Mouse (Mus musculus) megakaryocyte, embryonic 14.5 days (primary cell): ENCODE data around the gene Iqca. TPM values are rescaled to one million over a fixed set of nuclear protein-coding genes. Genes with fewer than 3 reads are reported as not detected.

Experiments used
- H3K27me3 ChIP-seq: replicated peaks from 2 replicates; pipeline ENCODE3; 2012; ENCODE audit warnings: inconsistent platforms
- H3K36me3 ChIP-seq: replicated peaks from 2 replicates; pipeline ENCODE3; 2012; ENCODE audit warnings: low read length, inconsistent platforms, mixed read lengths
- H3K4me1 ChIP-seq: 2 replicates; pipeline ENCODE4 v1.6.1; 2012; ENCODE audit warnings: inconsistent platforms
- H3K4me3 ChIP-seq: replicated peaks from 2 replicates; pipeline ENCODE3; 2012; ENCODE audit warnings: moderate library complexity, mild to moderate bottlenecking, inconsistent platforms
- H3K9me3 ChIP-seq: 2 replicates; pipeline ENCODE4 v1.6.1; 2012; ENCODE audit warnings: inconsistent platforms
- FLI1 ChIP-seq: IDR thresholded peaks from 2 replicates; pipeline ENCODE4 v1.6.1; 2012; ENCODE audit warnings: low read length, inconsistent platforms, mixed read lengths
- GATA1 ChIP-seq: IDR thresholded peaks from 3 replicates; pipeline ENCODE4 v1.6.1; 2012; ENCODE audit warnings: mixed read lengths, low read length, inconsistent platforms, borderline replicate concordance
- polyA plus RNA-seq: library from polyadenylated mRNA; stranded (reverse); fragments of >175 nt; gene quantifications from 2 replicates; pipeline ENCODE4 v1.2.3, GENCODE M21; 2012; ENCODE audit warnings: low replicate concordance; ENCODE audit not compliant: insufficient read depth

Iqca gene
- polyA plus RNA-seq, 1 experiment, result not detected

DNA sequence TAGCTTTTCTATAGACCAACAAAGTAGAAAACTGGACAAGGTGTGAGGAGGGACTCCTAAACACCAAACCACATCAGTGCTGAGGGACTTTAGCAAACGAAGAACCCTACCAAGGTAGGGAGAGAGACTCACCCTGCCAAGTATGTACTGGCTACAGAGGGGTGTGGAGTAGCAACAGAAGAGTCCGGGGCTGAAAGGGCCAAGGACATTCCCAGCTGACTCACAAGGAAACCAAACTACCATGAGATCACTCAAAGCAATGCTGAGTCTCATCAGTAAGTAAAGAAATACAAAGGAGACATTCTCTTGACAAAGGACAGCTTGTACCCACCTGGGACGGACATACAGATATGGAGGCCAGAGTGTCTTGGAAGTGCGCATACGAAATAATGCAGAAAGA, 132.9 kb downstream of the Iqca start:
- no peaks in the 10 kb centered on the region for H3K9me3 ChIP-seq
- H3K4me3 ChIP-seq, result no peak overlapping the region

DNA sequence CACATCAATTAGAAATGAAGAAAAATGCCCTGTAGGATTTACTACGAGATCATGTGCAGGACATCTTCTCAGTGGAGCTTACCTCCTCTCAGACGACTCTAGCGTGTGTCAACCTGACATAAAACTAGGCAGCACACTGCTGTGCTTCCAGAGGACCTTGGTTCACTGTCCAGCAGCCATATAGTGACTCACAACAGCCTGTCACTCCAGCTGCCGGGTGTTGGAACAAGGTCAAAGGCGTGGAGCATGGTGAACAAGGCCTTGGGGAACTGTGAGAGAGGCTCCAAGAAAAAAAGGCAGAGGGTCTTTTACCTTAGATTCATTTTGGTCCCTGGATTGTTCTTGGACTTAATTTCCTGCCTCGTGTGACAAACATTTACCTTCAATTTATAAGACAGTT, 135.1 kb downstream of the Iqca start:
- H3K27me3 ChIP-seq, result peaks cover 2% of the 10 kb centered on the region
- no peaks in the 10 kb centered on the region for H3K4me1 ChIP-seq
- TF ChIP-seq GATA1 (no peak), FLI1 (no peak)
- H3K4me3 ChIP-seq, result no peak overlapping the region
- peaks cover 10% of the 10 kb centered on the region; the same call in 1 of the 2 replicates for H3K9me3 ChIP-seq
- no peaks in the 10 kb centered on the region for H3K36me3 ChIP-seq

More for the DNA sequence above, 132.9 kb downstream of the Iqca start:
- H3K36me3 ChIP-seq, result no peaks in the 10 kb centered on the region
- peaks cover 5% of the 10 kb centered on the region for H3K27me3 ChIP-seq
- TF ChIP-seq GATA1, result no peak
- no peak for TF ChIP-seq FLI1
- H3K4me1 ChIP-seq, result no peaks in the 10 kb centered on the region

DNA sequence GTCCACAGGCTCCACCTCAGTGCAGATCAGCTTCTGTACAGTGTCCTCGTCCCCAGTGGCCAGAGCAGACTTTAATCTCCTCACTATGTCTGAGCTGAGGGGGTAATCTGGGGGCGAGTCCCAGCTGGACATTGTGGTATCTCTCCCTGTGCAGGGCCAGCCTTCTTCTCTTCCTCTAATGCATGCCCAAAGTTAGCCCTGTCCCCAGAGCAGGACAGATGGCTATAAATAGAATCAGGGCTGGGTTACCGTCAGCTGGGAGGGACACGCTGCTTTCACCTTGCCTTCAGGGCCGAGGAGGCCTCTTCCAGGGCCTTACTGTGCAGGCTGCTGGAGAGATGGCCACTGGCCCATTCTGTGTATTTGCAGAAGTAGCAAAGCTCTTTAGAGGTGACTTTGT, 138.8 kb downstream of the Iqca start, which contains the start of gene Asb18:
Asb18 (minus strand) TSS at position 221 of the 400 bp plus-strand sequence.
- H3K4me1 ChIP-seq, result no peaks in the 10 kb centered on the region
- H3K4me3 ChIP-seq, result no peak within 1 kb of the TSS
- no peaks in the 10 kb centered on the region for H3K27me3 ChIP-seq
- no peak for TF ChIP-seq FLI1
- TF ChIP-seq GATA1, result no peak
- H3K36me3 ChIP-seq, result no peaks in the 10 kb centered on the region
- H3K9me3 ChIP-seq, result peaks cover 12% of the 10 kb centered on the region; the same call in 1 of the 2 replicates

DNA sequence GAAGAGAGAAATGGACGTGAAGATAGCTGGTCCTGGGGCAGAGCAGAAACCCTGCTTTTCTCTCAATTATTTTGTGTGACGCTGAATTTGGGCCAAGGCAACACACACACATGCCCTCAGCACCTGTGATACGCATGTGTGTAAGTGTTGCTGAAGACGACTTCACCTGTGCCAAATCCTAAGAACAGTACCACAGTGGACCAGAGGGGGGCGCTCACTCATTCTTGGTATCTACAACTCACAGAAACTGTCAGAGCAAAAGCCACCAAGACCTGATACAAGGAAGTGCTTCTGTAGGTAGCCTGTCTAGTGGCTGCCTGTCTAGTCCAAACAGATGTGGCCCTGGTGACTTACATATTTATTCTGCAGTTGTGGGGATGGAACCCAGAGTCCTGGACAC, 139.9 kb downstream of the Iqca start:
- Histone ChIP-seq H3K27me3 (peaks cover 2% of the 10 kb centered on the region), H3K36me3 (no peaks in the 10 kb centered on the region), H3K4me3 (no peak overlapping the region), H3K4me1 (no peaks in the 10 kb centered on the region), H3K9me3 (peaks cover 12% of the 10 kb centered on the region; the same call in 1 of the 2 replicates)
- no peak for TF ChIP-seq GATA1
- TF ChIP-seq FLI1, result no peak

DNA sequence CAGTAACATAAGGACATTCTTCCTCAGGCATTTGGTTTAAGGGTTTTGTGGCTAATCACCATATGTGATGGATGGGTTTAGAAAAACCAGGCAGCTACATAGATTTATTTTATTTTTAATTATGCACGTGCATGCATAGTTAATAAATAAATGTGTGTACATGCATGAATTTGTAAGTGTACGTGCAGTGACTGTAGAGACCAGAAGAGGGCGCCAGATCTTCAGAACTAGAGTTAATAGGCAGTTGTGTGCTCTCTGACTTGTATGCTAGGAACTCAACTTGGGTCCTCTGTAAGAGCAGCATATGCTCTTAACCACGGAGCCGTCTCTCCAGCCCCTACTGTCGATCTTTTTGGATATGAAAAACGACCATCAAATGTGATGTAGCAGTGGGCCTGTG, 140.4 kb downstream of the Iqca start:
- peaks cover 3% of the 10 kb centered on the region for H3K27me3 ChIP-seq

DNA sequence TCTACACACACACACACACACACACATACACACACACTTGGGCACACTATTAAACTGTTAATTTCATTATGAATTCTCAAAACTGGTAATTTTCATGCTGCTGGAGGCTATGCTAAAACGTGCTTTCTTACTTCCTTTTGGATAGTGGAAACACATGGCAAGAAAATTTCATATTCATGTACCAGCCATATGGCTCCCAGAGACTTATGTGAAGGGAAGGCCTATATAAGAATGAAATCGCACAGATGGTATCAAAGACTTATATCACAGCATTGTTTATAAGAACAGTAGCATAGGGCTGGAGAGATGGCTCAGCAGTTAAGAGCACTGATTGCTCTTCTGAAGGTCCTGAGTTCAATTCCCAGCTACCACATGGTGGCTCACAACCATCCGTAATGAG, 141.0 kb downstream of the Iqca start:
- H3K36me3 ChIP-seq, result no peaks in the 10 kb centered on the region
- H3K4me1 ChIP-seq, result no peaks in the 10 kb centered on the region
- TF ChIP-seq GATA1, result no peak
- no peak for TF ChIP-seq FLI1
- H3K27me3 ChIP-seq, result peaks cover 3% of the 10 kb centered on the region
- H3K9me3 ChIP-seq, result peaks cover 12% of the 10 kb centered on the region; the same call in 1 of the 2 replicates
- H3K4me3 ChIP-seq, result no peak overlapping the region

More for the DNA sequence above, 140.4 kb downstream of the Iqca start:
- H3K36me3 ChIP-seq, result no peaks in the 10 kb centered on the region
- no peaks in the 10 kb centered on the region for H3K4me1 ChIP-seq
- TF ChIP-seq FLI1 (no peak), GATA1 (no peak)
- H3K9me3 ChIP-seq, result peaks cover 12% of the 10 kb centered on the region; the same call in 1 of the 2 replicates
- no peak overlapping the region for H3K4me3 ChIP-seq

DNA sequence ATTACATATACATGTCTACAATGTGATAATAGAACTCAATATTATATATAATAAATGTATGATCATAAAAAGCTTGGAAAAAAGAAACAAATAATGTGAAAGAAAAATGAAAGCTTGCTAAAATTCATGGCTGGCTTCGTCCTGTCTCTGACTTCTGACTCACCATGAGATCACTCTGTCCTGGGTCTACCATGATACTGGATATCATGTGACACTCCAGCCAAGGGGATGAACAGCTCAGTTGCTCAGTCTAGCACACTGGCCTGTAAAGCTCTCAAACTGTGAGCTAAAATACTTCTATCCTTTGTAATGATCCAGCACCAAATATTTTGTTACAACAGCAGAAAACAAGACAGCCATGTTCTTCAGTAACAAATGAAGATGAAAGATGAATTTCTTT, 143.1 kb downstream of the Iqca start:
- H3K36me3 ChIP-seq, result no peaks in the 10 kb centered on the region
- peaks cover 3% of the 10 kb centered on the region for H3K27me3 ChIP-seq
- H3K4me1 ChIP-seq, result no peaks in the 10 kb centered on the region
- peaks cover 12% of the 10 kb centered on the region; the same call in 1 of the 2 replicates for H3K9me3 ChIP-seq
- H3K4me3 ChIP-seq, result no peak overlapping the region
- TF ChIP-seq FLI1, result no peak
- TF ChIP-seq GATA1, result no peak

DNA sequence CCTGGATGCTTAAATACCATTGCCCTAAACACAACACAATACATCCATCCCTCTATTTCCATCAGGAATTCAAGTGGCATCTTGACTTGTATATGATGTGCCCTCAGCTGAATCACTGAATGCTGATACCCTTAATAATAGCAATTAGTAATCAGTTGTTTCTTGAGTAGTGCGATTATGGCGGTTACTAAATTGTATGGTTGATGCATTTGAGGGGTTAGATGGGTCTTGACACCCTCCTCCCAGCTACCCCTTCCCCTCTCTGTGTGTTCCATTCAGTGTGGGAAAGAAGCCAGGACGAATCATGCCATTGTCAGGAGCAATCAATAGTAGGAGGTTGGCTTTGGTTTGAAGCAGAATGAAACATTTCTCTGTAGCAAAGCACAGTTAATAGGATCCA, 144.0 kb downstream of the Iqca start:
- no peaks in the 10 kb centered on the region for H3K36me3 ChIP-seq
- no peak overlapping the region for H3K4me3 ChIP-seq
- H3K9me3 ChIP-seq, result peaks cover 8% of the 10 kb centered on the region; the same call in 1 of the 2 replicates
- no peaks in the 10 kb centered on the region for H3K4me1 ChIP-seq
- TF ChIP-seq FLI1 (no peak), GATA1 (no peak)
- peaks cover 3% of the 10 kb centered on the region for H3K27me3 ChIP-seq

DNA sequence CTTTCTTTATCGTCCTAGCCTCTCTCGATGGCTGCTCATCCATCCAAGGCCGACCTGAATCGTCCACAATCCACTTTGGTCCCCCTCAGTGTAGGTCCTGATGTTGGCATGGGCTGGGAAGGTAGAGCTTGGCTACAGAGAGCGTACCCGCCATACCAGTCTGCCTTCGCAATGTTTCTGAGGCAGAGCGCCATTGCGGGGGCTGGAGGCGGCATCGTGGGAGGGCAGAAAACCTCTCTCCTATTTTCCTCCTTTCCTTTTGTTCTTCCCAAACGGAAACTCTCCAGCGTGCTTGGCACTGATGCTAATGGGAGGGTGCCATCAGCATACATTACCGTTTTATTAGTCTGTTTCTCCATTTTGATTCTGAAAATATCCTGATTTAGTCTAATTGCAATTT, 146.5 kb downstream of the Iqca start:
- TF ChIP-seq GATA1, result no peak
- no peak for TF ChIP-seq FLI1
- peaks cover 3% of the 10 kb centered on the region for H3K27me3 ChIP-seq
- H3K4me3 ChIP-seq, result no peak overlapping the region

DNA sequence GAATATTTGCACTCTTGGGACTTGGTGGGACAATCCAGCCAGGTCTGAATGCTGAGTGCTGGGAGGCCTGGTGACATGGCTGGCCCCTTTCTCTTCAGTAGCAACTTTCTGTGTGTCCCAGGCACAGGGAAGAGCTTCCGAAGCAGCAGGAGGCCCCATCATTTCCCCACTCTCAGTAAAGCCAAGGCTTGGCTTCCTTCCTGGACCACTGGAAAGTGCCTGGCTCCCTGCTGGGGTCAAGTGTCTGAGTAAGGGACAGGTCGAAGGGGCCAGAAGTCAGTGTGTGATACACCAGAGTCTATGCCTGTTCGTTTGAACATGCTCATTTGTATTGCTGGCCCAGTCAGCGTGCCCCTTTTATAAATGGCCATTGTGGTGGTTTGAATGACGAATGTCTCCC, 152.2 kb downstream of the Iqca start:
- no peaks in the 10 kb centered on the region for H3K9me3 ChIP-seq
- H3K36me3 ChIP-seq, result no peaks in the 10 kb centered on the region
- peaks cover 9% of the 10 kb centered on the region for H3K27me3 ChIP-seq
- no peak overlapping the region for H3K4me3 ChIP-seq
- no peak for TF ChIP-seq GATA1
- TF ChIP-seq FLI1, result no peak
- H3K4me1 ChIP-seq, result no peaks in the 10 kb centered on the region

More for the DNA sequence above, 146.5 kb downstream of the Iqca start:
- no peaks in the 10 kb centered on the region for H3K4me1 ChIP-seq
- H3K9me3 ChIP-seq, result no peaks in the 10 kb centered on the region
- H3K36me3 ChIP-seq, result no peaks in the 10 kb centered on the region
